Mouse (Mus musculus): ENCODE measurements around the gene Dnaaf3. TPM values are rescaled to one million over a fixed set of nuclear protein-coding genes. Genes with fewer than 3 reads are reported as not detected.

Dnaaf3 gene
- polyA plus RNA-seq, 1 experiment from 2014 or later, result 1.3 TPM

Small RNA genes lying within 50 kb of the gene (microRNA-seq; reads per million reads assigned to microRNA genes)
- gene Gm23577, result not detected

Other genes starting within 250 kb of the Dnaaf3 start
- gene Ncr1, start 194.7 kb downstream of the Dnaaf3 start, polyA plus RNA-seq (2015; fragmentation: Nextera tagmentation; extraction: Ambion mirVana), result 0.09 TPM in 1 of 2 replicates, not detected in the other
- 0.10 and 0.23 TPM in 2 replicates for gene Gp6, start 134.7 kb downstream of the Dnaaf3 start, polyA plus RNA-seq (2015; fragmentation: Nextera tagmentation; extraction: Ambion mirVana)
- 27.3 and 28.7 TPM in 2 replicates for gene Rdh13, start 86.8 kb downstream of the Dnaaf3 start, polyA plus RNA-seq (2015; fragmentation: Nextera tagmentation; extraction: Ambion mirVana)
- 4.0 and 4.1 TPM in 2 replicates for gene Eps8l1, start 71.8 kb downstream of the Dnaaf3 start, polyA plus RNA-seq (2015; fragmentation: Nextera tagmentation; extraction: Ambion mirVana)
- gene Ppp1r12c, start 30.8 kb downstream of the Dnaaf3 start, polyA plus RNA-seq (2015; fragmentation: Nextera tagmentation; extraction: Ambion mirVana), result 17.0 and 17.3 TPM in 2 replicates
- 23.0 and 23.2 TPM in 2 replicates for gene Tnnt1, start 16.1 kb downstream of the Dnaaf3 start, polyA plus RNA-seq (2015; fragmentation: Nextera tagmentation; extraction: Ambion mirVana)
- gene Tnni3, start 8.2 kb downstream of the Dnaaf3 start, polyA plus RNA-seq (2015; fragmentation: Nextera tagmentation; extraction: Ambion mirVana), result 1.6 TPM in 2 replicates
- 5.9 and 6.8 TPM in 2 replicates for gene Syt5, start 15.1 kb upstream of the Dnaaf3 start, polyA plus RNA-seq (2015; fragmentation: Nextera tagmentation; extraction: Ambion mirVana)
- 3.0 and 4.7 TPM in 2 replicates for gene Ptprh, start 71.6 kb upstream of the Dnaaf3 start, polyA plus RNA-seq (2015; fragmentation: Nextera tagmentation; extraction: Ambion mirVana)
- 16.3 and 23.2 TPM in 2 replicates for gene Tmem86b, start 99.0 kb upstream of the Dnaaf3 start, polyA plus RNA-seq (2015; fragmentation: Nextera tagmentation; extraction: Ambion mirVana)
- gene Ppp6r1, start 126.6 kb upstream of the Dnaaf3 start, polyA plus RNA-seq (2015; fragmentation: Nextera tagmentation; extraction: Ambion mirVana), result 2.6 and 2.9 TPM in 2 replicates
- gene Hspbp1, start 152.6 kb upstream of the Dnaaf3 start, polyA plus RNA-seq (2015; fragmentation: Nextera tagmentation; extraction: Ambion mirVana), result 84.9 and 95.4 TPM in 2 replicates
- gene Brsk1, start 158.2 kb upstream of the Dnaaf3 start, polyA plus RNA-seq (2015; fragmentation: Nextera tagmentation; extraction: Ambion mirVana), result 0.86 and 1.4 TPM in 2 replicates
- gene Tmem150b, start 192.8 kb upstream of the Dnaaf3 start, polyA plus RNA-seq (2015; fragmentation: Nextera tagmentation; extraction: Ambion mirVana), result 4.4 and 5.4 TPM in 2 replicates
- gene Kmt5c, start 207.7 kb upstream of the Dnaaf3 start, polyA plus RNA-seq (2015; fragmentation: Nextera tagmentation; extraction: Ambion mirVana), result 66.7 and 76.0 TPM in 2 replicates
- gene Cox6b2, start 220.6 kb upstream of the Dnaaf3 start, polyA plus RNA-seq (2015; fragmentation: Nextera tagmentation; extraction: Ambion mirVana), result 38.1 and 50.6 TPM in 2 replicates
- not detected in 2 replicates for gene Fam71e2, start 238.8 kb upstream of the Dnaaf3 start, polyA plus RNA-seq (2015; fragmentation: Nextera tagmentation; extraction: Ambion mirVana)

Data from intestine, embryonic 16.5 days (tissue).